Mouse (Mus musculus) heart, postnatal 25 days (tissue): ENCODE measurements around the gene Efna5. TPM values are rescaled to one million over a fixed set of nuclear protein-coding genes. Genes with fewer than 3 reads are reported as not detected.

ENCODE experiments used
- DNase-seq: peaks from one replicate; pipeline ENCODE4 v3.0.0; 2022; ENCODE audit warnings: low spot score
- intact Hi-C: fragments of 180-260 bp; cut with DNase I; formaldehyde crosslinking; loops from one replicate; pipeline ENCODE4 v1.15.1; 2025
- total RNA-seq, 2 experiments: library from RNA; stranded (reverse); gene quantifications; 2 replicates each; pipeline ENCODE4 v1.2.3; 2021

The Efna5 gene
- total RNA-seq, 2 experiments from 2014 or later, result 21.0 to 23.0 TPM

- DNase-seq, result no peak
- intact Hi-C loops, result no loop called here
Observed at GRCm38 (mm10) chr17:62628474-62628873, 252.6 kb downstream of the Efna5 start.

DNA sequence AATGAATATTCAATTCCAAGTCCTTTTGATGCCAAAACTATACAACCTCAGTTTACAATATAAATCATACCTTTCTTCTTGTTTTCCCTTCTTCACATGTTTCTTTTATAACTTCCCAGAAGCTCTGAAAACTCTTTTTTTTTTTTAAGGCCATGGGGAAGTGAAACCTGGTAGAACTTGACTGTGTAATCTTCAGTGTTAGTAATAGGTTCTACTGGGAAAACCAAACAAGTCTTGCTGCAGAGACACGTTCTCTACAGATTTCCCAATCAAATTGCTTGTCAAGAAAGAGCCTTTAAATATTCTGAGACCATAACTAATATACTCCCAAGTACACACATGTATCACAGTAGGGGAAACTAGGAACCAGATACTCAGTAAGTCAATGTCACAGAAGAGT lies 253.6 kb downstream of the Efna5 start:
- no peak for DNase-seq
- intact Hi-C loops, result no loop called here

- intact Hi-C loops, result no loop called here
- DNase-seq, result no peak
Observed at GRCm38 (mm10) chr17:62625646-62626020, 255.5 kb downstream of the Efna5 start.

DNA sequence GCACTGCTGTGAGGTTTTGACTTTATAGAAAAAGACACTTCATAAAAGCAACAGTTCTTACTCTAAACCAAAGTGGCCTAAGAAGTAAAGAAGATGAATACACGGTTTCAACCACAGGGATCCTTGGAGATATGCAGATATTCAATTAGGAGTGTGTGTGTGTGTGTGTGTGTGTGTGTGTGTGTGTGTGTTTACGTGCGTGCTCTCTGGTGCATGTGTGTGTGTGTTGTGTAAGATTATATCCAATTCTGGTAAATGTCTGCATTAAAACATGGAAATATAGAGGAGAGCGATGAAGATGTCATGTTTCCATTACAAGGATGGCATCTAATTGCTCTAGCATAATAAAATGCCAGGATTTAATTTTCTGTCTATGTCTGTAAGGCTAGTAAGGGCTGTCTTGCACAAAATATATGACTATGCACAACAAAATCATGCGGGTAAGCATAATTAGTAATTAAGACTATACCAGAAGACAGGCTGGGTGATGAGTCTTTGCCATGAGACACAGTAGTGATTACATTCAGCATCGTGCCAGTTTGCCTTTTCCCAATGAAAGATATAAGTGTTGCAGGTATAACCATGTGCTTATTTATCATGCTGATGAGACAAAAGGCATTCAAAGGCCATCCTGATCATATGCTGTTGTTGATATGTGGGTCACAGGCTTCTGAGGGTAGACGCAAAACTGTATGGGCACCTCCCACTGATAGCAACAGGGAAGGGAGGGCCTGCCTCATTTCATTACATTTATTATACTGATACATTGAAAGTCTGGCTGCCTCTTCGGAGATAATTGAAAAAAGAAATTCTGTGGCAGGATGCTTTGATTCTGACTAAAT lies 256.1 kb downstream of the Efna5 start:
- intact Hi-C loops, result no loop called here
- no peak for DNase-seq

DNA sequence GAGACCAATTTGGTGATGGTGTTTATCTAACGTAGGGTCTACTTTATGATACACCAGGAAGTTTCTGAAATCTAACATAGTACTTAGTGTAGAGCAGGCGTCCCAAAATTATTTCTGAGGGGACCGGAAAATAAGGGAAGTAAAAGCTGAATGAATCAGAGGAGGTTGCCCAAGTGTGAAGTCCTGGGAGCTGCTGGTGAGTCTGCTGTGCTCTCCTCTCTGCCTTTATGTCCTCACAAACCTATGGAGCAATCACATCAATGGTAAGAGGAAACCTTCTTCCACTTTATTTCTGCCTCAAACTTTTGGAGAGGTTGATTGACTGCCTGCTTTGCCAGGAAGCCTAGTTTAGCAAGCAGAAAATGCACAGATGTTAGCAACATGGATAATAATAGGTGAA lies 257.9 kb downstream of the Efna5 start:
- no peak for DNase-seq
- intact Hi-C loops, result no loop called here

DNA sequence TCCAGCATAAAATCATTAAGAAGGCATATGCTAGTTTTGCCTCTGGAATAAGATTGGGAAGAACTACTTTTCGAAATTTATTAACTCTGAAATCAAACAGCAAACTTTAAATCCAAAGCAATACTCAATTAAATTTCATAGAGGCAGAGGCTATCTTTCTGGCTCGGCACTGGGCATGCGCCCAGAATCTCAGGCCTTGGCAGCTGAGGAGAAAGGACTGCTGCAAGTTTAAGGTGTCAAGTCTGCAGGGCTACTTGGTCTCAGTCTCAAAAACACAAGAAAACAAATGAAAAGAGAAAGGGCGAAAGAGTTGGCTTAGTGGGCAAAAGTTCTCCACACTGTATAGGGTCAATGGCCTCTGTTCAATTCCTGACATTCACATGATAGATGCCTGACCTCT lies 258.6 kb downstream of the Efna5 start:
- DNase-seq, result no peak
- intact Hi-C loops, result no loop called here

DNA sequence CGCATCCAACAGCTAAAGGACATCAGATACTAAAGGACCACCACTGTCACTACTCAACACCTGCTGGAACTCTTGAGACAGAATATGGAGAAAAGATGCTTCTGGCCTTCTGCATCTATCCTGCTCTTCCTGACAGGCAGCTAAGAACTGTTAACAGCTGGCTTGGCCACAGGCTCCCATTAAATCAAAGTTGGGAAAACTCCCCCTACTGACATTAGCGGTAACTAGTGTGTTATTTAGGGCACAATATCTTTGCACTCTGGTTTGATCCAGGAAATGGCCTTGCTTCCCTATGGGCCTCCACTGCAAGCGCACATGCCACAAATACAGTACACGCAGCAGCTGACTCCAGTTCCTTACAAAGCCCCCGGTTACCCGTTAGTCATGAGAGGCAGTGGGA lies 266.0 kb downstream of the Efna5 start:
- intact Hi-C loops, result no loop called here
- no peak for DNase-seq

GRCm38 (mm10) chr17:62614708-62615107 lies 266.4 kb downstream of the Efna5 start:
- intact Hi-C loops, result no loop called here
- no peak for DNase-seq

DNA sequence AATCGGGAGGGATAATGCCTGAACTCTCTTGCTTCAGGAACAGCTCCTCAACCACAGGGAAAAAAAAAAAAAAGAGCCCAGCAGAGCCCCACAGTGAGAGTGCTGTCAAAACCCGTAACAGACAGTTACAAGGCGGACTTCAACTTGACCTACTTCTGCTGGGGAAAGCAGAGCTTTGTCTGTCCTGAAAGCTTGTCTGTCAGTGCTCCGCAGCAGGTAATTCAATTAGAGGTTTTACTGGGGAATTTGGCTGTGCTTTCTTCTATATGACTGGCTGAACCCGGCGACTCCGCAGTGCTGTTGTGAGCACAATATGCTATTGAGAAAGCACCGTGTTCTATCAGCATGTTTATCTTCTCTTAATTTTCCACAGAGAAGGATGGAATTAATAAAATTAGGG lies 266.9 kb downstream of the Efna5 start:
- no peak for DNase-seq
- intact Hi-C loops, result no loop called here

- no peak for DNase-seq
- intact Hi-C loops, result no loop called here
Observed at GRCm38 (mm10) chr17:62613232-62613631, 267.9 kb downstream of the Efna5 start.

GRCm38 (mm10) chr17:62608145-62608544 lies 273.0 kb downstream of the Efna5 start:
- intact Hi-C loops, result no loop called here

GRCm38 (mm10) chr17:62607304-62607914 lies 273.7 kb downstream of the Efna5 start:
- no peak for DNase-seq
- intact Hi-C loops, result no loop called here

More at GRCm38 (mm10) chr17:62608145-62608544, 273.0 kb downstream of the Efna5 start:
- DNase-seq, result no peak

DNA sequence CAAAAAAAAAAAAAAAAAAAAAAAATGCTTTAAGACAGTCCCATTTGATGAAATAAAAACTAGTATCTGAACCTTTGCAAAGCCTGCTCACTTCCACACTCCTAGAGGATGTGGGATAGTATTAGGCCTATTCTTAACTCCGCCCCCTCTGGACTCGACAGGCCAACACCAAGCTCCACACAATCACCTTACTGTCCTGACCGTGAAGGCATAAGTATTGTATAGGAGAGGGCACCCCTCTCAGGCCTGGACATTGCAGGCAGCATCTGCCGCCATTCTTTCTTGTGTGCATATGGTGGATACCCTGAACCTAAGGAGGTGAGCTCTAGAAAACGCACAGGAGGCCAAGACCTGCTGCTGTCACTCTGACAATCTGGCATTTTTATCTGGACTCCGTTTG lies 274.4 kb downstream of the Efna5 start:
- no peak for DNase-seq
- intact Hi-C loops, result no loop called here

DNA sequence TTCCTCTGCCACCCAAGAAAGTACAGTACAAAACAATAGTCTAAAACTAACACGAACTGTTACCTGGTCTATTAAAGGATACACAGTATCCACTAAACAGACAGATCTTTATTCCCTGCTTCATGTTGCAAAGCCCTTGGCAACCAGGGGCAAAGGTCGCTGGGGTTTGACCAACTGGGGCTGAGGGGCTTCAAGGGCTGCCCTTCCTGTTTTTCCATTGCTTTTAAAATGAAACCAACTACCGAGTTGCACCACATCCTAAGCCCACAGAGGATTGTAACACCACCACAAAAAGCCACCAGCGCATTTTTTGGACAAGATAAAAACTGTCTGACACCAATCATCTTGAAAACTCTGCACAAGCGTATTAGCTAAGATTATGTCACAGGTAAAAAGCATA lies 276.8 kb downstream of the Efna5 start:
- intact Hi-C loops, result no loop called here
- no peak for DNase-seq

DNA sequence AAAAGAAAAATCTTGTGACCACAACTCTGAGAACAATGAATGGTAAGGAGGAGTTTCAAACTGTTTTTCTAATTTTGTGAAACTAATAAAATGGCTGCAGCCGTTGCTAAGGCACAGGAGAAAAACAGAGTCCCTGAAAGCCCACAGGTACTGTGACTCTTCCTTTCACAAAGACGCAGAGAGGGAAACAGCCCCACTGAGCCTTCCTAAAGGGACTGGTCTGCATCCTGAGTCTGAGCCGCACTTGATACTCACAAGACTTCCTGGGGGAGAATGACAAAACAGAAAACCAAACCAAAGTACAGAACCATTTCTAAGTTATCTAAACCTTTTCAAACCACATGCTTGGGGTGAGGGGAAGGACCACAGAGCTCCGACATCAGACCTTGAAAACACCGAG lies 277.5 kb downstream of the Efna5 start:
- DNase-seq, result no peak
- intact Hi-C loops, result no loop called here

GRCm38 (mm10) chr17:62598716-62599490 lies 282.2 kb downstream of the Efna5 start:
- no peak for DNase-seq
- intact Hi-C loops, result no loop called here

DNA sequence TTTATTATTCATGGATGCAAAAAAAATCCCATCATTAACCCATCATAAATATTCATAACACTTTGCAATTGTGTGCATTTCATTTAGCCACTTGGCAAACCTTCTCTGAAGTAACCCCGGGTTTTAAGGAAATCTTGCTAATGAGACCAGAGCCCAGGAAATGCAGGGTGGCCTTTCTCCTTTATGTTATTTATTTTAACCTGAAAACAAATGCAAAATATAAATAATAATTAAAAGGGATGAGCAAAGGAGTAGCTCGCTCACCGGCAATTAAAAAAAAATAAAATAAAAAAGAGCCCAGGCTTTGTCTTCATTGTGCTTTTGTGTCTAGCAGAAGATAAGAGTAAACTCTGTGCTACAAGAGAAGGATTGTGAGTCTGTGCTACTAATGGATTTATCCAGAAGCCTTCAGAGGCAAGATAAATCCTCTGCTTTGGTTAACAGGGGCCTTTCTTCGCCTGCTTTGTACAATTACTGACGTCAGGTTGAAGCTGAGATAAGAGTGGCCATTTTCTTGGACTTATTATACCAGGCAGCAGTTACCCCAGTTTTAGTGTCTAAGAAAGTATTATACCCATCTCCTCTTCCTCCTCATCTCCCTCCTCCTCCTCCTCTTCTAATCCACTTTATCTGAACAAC lies 288.6 kb downstream of the Efna5 start:
- intact Hi-C loops, result no loop called here

DNA sequence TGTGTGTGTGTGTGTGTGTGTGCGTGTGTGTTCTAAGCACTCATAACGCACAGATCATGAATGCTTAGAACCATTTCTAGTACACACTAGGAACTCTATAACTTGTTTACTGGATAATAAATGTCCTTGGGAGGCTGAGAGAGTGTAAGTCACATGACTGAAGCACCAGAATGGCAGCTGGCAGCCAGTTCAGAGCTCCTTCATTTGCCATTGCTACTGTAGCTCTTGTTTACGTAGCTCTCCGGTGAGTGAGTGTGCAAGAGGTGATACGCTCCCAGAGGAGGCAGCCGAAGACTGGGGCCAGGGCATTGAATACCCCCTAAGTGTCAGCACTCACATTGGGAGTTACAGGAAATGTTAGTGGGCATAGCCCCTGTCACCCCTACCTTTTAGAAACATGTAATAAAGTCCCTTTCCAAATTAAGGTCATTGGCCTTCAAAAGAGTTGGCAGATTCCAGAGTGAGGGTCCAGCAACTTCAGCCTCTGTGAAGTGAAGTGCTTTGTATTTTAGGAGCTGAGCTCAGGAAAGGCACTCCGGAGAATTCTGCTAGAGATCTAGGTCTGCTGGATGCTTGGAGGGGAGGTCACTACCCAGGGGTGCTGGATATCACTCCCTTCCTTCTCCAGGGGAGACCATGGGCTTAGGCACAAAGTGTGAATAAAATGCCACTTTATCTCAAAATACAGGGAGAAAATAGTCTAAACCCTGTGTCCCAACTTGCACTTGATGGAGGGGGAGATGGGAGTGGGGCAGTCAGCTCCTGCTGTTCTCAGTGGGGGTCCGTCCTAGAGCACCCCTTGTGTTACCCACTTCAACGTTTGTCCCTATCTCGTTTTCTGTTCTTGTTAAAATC lies 289.3 kb downstream of the Efna5 start:
- DNase-seq, result no peak

More for the DNA sequence above, 288.6 kb downstream of the Efna5 start:
- no peak for DNase-seq

GRCm38 (mm10) chr17:62590685-62591460 lies 290.2 kb downstream of the Efna5 start:
- DNase-seq, result no peak
- intact Hi-C loops, result no loop called here

More for the DNA sequence above, 289.3 kb downstream of the Efna5 start:
- intact Hi-C loops, result no loop called here
